Mouse (Mus musculus) lung, postnatal 4 days (tissue): Measurements from ENCODE around the gene Atp1b3.
"Not testable (repeated sequence)": the region's sequence is repeated elsewhere in the genome, so short reads cannot be mapped to it uniquely, and the experiment has no call there.

Experiments used
- DNase-seq, 2 experiments: peaks; one replicate each; pipeline ENCODE4 v3.0.0; 2021

The Atp1b3 gene

GRCm38 (mm10) chr9:96363581-96364140 lies 581 bp downstream of the Atp1b3 start:
- peak; percentile 82 to 86 for DNase-seq

GRCm38 (mm10) chr9:96360056-96360455 lies 4.2 kb downstream of the Atp1b3 start:
- DNase-seq, result no peak

DNA sequence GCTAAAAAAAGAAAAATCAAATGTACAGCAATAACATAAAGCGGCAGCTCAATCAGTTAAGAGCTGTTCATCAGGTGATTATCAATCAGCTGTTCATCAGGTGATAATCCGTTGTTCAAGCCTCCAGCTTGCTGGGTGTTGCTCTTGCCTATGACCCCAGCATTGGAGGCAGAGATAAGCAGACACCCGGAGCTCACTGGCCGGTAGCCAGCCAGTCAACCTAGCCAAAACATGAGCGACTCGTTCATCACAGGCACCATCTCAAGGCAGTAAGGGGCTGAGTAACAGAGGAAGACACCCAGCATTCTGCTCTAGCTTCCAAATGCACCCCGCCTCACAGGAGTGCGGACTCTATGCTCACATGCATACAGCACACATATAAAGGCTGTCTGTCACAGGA lies 10.4 kb downstream of the Atp1b3 start:
- peak in 1 of 2 experiments; percentile 34 for DNase-seq

GRCm38 (mm10) chr9:96353121-96353769 lies 11.0 kb downstream of the Atp1b3 start:
- no peak for DNase-seq

- not testable (repeated sequence) for DNase-seq
Observed at GRCm38 (mm10) chr9:96351771-96352170, 12.5 kb downstream of the Atp1b3 start.

GRCm38 (mm10) chr9:96350476-96350875 lies 13.8 kb downstream of the Atp1b3 start:
- DNase-seq, result no peak

DNA sequence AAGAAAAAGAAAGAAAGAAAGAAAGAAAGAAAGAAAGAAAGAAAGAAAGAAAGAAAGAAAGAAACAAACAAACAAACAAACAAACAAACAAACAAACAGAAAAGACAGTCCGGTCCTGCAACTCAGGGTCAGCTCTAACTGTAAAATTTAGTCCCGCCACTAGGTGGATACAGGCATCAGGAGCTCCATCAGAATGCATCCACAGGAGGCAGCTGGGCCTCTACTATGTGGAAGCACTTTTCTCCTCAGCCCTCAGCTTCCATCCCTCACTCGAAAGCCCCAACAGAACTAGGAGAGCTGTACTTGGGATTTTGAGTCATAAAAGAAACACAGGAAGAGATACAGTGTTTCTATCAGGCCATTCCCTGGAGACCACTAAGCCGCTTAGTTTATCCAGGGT lies 14.2 kb downstream of the Atp1b3 start:
- peak; percentile 42 to 75 for DNase-seq

- DNase-seq, result no peak
Observed at GRCm38 (mm10) chr9:96348885-96349284, 15.4 kb downstream of the Atp1b3 start.

- DNase-seq, result no peak
Observed at GRCm38 (mm10) chr9:96345750-96346149, 18.5 kb downstream of the Atp1b3 start.

GRCm38 (mm10) chr9:96331146-96331545 lies 33.1 kb downstream of the Atp1b3 start:
- DNase-seq, result no peak

GRCm38 (mm10) chr9:96328226-96328625 lies 36.0 kb downstream of the Atp1b3 start:
- DNase-seq, result no peak

DNA sequence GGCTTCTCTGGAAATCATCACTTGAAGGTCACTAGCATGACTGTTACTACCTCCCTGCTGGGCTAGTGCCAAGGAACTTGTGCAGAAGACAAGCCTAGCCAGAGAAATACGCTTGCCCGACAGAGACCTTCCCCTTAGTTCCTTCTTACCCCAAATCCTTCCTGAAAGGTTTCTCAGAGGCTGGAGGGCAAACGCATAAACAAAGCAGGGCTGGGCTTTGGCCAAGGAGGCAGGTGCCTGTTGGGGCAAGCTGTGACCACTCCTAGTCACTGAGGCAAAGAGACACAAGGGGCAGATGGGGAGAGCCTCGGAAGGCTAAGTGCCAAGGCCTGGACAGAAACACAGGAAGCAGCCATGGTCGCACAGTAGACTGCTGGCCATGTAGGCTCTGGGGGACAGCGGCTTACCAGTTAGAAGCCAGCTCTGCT lies 37.7 kb downstream of the Atp1b3 start:
- peak; percentile 21 to 58 for DNase-seq

DNA sequence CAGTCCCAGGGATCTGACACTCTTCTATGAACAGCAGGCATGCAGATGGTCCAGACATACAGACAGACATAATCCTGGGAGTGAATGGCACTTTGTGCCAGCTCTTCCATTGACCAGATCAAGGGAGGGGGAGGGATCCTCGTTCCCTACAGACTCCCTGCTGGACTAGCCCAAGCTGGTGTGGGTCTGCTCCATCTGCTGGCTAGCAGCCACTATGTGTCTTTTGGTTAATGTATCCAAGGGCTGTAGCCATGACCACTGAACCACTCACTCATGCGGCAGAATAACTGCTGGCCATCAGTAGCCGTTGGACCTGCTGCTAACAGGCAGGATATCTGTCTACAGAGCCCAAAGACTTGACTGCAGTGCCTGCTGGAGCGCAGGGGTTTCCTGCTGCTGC lies 39.7 kb downstream of the Atp1b3 start:
- no peak for DNase-seq

- DNase-seq, result no peak
Observed at GRCm38 (mm10) chr9:96322411-96323152, 41.7 kb downstream of the Atp1b3 start.

DNA sequence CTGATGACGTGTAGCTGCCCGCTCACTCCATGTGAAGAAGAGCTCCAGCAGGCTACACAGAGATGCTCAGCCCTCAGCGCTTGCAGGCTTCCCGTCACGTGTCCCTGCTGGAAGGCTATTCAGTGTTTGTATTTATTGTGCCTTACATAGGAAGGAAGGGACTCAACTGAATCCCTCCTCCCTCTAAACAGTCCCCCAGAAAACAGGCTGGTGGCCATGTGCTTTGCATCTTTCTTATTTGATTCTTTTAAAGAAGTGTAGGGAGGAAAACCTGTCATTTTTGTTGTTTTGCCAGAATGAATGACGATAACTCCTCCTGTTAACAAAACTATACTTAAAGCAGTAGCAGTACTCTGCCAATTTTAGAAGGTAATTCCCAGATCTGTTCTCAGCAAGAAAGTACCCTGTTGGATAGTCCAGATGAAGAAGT lies 43.7 kb downstream of the Atp1b3 start:
- DNase-seq, result peak; percentile 40 to 58

DNA sequence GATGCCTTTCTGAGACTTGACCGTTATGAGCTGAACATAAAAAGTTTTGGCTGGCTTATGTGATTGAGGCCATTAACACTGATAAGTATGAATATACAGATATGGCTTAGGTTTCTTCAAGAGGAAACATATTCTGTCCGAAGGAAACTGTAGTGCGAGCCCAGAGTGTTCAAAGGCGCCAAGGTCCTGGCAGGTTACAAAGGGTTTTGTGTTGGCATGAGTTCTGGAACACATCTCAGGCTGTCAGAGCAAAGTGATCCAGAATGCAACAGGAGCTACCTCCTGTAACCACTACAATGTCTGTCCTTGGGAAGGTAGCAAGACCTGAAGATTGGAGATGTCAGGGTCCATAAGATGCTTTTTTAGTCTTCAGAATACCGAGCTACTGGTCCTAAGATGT lies 44.9 kb downstream of the Atp1b3 start:
- DNase-seq, result no peak

DNA sequence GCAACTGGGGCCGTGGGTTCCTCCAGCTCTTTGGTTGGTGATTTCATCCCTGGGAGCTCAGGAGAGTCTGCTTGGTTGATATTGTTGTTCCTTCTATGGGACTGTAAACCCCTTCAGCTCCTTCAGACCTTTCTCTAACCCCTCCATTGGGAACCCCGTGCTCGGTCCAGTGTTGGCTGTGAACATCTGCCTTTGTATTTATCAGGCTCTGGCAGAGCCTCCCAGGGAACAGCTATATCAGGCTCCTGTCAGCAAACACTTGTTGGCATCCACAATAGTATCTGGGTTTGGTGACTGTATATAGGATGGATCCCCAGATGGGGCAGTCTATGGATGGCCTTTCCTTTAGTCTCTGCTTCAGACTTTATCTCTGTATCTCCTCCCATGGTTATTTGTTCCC lies 52.2 kb downstream of the Atp1b3 start:
- DNase-seq, result no peak

DNA sequence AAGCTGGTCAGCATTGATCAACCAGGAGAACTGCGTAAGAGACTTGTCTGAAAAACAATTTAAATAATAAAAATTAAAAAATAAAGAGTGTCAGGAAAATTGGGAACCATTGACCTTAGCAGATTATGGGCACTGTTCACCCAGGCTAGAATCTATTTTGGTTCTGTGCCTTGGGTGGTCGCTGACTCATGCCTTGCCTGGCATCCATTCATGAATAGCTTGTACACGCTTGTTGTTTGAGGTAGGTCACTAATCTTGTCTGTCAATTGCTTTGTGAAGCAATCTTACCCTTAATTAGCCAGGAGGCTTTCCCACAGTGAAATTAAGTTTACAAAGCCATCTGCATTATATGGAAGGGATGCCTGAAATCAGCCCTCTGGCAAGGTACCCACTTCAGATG lies 55.4 kb downstream of the Atp1b3 start:
- no peak for DNase-seq

- DNase-seq, result no peak
Observed at GRCm38 (mm10) chr9:96299324-96300008, 64.8 kb downstream of the Atp1b3 start.

DNA sequence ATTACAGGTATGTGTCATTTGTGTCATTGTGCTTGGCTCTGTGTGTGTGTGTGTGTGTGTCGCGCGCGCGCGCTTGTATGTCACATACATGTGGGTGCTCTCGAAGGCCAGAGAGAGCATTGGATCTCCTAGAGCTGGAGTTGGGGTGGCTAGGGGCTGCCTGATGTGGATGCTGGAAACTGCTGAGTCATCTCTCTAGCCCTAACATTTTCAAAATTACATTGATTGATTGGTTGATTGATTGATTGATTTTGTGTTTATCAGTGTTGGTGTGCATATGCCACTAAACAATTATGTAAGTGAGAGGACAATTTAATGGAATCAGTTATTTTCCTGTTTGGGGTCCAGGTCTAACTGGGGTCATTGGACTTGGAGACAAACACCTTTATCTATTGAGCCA lies 72.1 kb downstream of the Atp1b3 start:
- DNase-seq, result no peak

DNA sequence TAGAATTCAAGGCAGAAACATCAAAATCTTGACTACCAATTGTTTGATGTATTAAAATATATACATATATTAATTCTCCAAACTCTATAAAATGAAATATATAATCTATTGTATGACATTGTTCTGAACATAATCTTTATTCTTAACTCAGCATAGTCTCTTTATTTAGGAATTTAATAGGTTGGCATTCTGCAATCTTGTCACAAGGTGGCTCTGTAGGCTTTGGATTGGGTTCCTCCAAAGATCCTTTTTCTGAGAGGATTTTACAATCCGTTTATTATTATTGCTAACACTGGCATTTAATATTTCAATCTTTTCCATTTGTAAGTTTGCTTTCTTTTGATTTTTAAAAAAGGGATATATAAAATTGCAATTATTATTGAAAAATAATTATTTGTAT lies 79.3 kb downstream of the Atp1b3 start:
- no peak for DNase-seq
